26 mouse cellular contexts compared by ENCODE assay signal in genomic region chr7:37556811-37557210, GRCm38 (mm10).
"Had no signal": no experiment of that assay in that cellular context is flagged by ENCODE, and none has a peak within 500 bp of the region (broad histone marks: within the 10 kb centered on the region; RNA-seq: fewer than 3 reads in every experiment).

No protein-coding gene starts in this region.

- H3K27ac ChIP-seq: heart, adult 2 months; heart, embryonic 10.5 days; hindbrain, embryonic 10.5 days; hindbrain, embryonic 12.5 days; hindbrain, embryonic 14.5 days; intestine, embryonic 15.5 days; layer of hippocampus, adult 2 months; left cerebral cortex, adult 2 months; limb, embryonic 10.5 days; limb, embryonic 12.5 days had no signal

- H3K9ac ChIP-seq: heart, embryonic 12.5 days; hindbrain, embryonic 12.5 days; hindbrain, embryonic 14.5 days; intestine, embryonic 15.5 days; limb, embryonic 12.5 days had no signal

- H3K4me3 ChIP-seq: heart, adult 2 months; heart, embryonic 10.5 days; heart, embryonic 12.5 days; hindbrain, embryonic 10.5 days; hindbrain, embryonic 12.5 days; intestine, embryonic 15.5 days; layer of hippocampus, adult 2 months; left cerebral cortex, adult 2 months; limb, embryonic 10.5 days; limb, embryonic 12.5 days had no signal

- H3K4me1 ChIP-seq: heart, embryonic 10.5 days; heart, embryonic 12.5 days; intestine, embryonic 15.5 days had no signal

- H3K4me2 ChIP-seq: heart, embryonic 12.5 days; hindbrain, embryonic 12.5 days; hindbrain, embryonic 14.5 days; intestine, embryonic 15.5 days; limb, embryonic 12.5 days; liver, embryonic 11.5 days had no signal

- H3K9me3 ChIP-seq: heart, embryonic 10.5 days; heart, embryonic 12.5 days; hindbrain, embryonic 10.5 days; hindbrain, embryonic 12.5 days; intestine, embryonic 15.5 days; limb, embryonic 10.5 days; limb, embryonic 12.5 days had no signal

- H3K36me3 ChIP-seq: heart, embryonic 10.5 days; heart, embryonic 12.5 days; hindbrain, embryonic 12.5 days; intestine, embryonic 15.5 days; limb, embryonic 10.5 days; limb, embryonic 12.5 days had no signal

- DNase-seq: gastrocnemius, postnatal 14 days; gastrocnemius, postnatal 36 days; heart, adult 11 months; heart, adult 2 months; heart, postnatal 10 days; heart, postnatal 4 days; kidney, adult 18-20 months; kidney, adult 8-10 months; kidney, postnatal 10 days; kidney, postnatal 25 days; kidney, postnatal 4 days; liver had no signal

- ATAC-seq: hindbrain, embryonic 16.5 days; inflammation-experienced regulatory T-cells, adult 6 months; intestine, embryonic 15.5 days; intestine, postnatal 0 days had no signal

- H3K27me3 ChIP-seq: hindbrain, embryonic 12.5 days; intestine, embryonic 15.5 days had no signal
